Mouse (Mus musculus) mouse embryonic stem cell (cell line): ENCODE data around the gene Saa1.
"Not testable (repeated sequence)": the region's sequence is repeated elsewhere in the genome, so short reads cannot be mapped to it uniquely, and the experiment has no call there.

Source experiments
- in situ Hi-C, 2 experiments: fragments of 300-500 bp; cut with MboI; formaldehyde crosslinking; loops; 1 replicate in 1 of 2; 3 replicates in 1 of 2; pipeline ENCODE4 v1.14.3; 2019 to 2020; ENCODE audit warnings: low sequenced_read_pairs in 2 of 2, low pct_unique_long_range_greater_than_20kb in 1 of 2, mixed read lengths in 1 of 2; ENCODE audit not compliant: unreplicated experiment in 1 of 2

Saa1 gene

DNA sequence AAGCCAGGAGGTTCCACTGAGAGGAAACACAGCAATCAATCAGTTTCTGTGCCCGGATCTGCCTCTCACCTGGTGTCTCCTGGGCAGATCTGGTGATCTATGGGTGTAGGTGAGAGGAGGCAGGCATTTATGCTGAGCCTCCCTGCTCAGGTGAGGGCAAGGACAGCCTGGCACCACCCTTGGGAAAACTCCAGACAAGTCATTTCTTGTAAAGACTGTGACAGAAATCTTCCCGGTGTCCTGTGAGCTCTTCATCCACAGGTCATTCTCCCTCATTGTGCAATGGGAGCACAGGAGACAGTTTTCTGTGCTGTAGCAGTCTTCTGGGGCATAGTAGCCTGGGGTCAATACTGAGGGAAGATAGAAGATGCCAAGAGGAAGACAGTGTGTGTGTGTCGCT lies at the start of gene Saa1:
Gene Saa1, minus strand, starts transcription at position 101 of the 400 bp plus-strand sequence.
- in situ Hi-C loops = not testable (repeated sequence)

DNA sequence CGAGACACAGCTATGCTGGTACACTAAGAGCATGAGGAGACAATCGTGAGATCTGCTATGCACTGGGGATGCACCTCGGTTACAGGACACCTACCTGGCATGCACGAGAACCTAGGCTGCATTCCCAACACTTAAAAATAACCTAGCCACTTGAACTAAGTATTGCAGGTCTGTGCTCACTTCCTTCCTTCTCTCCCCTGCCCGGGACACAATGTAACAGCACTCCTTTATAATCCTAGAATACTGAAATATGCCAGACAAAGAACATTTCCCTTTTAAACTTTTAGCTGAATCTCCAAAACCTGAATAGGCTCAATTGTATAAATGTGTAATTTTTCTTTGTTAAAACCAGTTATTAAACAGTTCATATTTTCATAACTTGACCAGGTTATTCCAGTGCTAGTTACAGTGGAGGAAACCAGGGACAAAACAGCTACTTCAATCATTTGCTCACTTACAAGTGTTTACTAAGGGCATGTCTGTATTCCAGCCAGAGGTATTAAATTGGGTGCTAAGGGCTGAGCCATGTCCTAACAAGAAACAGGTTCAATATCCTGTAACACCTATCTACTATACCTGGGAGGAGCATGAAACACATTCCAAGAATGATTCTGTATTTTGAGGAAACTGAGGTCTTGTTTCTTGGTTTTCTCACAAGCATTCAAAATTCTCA lies 46.5 kb upstream of the Saa1 start:
- in situ Hi-C loops = no loop called here

DNA sequence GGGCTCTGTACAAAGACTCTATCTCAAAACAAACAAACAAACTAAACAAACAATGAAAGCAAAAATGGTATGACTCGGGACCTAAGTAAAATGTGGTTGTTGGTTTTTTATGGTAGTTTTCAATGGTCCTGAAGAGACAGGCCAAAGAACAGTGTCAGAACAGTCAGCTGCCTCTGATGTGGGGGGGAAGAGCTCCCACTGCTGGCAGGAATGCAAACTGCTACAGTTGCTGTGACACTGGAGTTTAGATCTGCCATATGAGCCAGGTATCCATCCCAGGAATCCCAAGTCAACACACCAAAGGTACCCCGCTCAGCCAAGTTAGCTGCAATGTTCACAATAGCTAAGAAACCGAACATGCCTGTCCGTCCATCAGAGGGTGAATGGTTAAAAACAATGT lies 27.9 kb upstream of the Saa1 start:
- in situ Hi-C loops = no loop called here

DNA sequence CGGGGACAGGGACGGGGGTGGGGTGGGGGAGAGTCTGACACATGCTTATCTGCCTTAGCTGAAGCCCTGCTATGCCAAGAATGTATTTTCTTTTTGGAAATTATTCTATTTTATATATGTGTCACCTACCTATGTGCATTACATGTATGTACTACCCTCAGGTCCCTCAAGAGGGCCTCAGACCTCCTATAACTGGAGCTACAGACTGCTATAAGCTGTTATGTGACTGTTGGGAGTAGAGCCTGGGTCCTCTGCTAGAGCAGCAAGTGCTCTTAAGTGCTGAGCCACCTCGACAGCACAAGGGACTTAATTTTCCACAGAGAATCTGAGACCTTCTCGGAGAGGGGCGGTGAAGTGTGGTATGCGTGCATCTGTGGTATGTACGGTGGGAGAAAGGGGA lies 25.7 kb upstream of the Saa1 start:
- in situ Hi-C loops = loop anchor here in 1 of 2 experiments (5.0 kb wide), 1 partner anchor 56 kb away; the partner anchor contains the start of gene Saal1

DNA sequence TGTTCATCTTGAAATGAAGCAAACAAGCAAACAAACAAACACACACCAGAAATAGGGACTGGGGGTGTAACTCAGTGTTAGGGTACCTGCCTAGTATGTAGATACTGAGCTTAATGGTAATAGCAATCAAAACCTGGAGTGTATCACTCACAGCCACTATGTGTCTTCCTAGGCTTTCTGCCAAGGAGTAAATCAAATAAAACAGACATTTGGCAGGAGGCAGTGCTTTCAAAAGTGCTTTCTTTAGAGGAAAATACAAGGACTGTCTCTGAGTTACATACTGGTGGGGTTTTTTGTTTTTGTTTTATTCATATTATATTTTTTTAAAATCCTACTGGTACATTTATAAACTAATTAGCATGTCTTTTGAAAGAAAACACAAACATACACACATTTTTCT lies 24.6 kb upstream of the Saa1 start:
- in situ Hi-C loops = loop anchor here in 1 of 2 experiments (5.0 kb wide), 1 partner anchor 55 kb away; the partner anchor contains the start of gene Saal1

DNA sequence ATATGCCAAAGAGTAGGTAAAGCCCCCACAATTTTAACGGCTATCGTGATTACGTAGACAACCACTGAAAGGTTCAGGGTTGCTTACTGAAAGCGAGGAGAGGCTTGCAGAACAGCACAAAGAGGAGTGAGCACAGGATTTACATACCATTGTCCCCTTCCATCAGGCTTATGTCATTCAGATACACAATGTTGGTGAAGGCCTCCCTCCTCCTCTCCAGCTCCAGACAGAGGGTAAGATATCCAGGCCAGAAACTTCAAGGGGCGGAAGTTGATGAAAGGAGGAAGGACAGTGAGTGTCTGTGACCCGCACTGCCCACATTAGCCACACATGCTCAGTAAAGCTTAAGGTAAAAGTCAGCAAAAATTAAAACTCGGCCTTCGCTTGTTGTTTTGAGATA lies 21.9 kb upstream of the Saa1 start:
- in situ Hi-C loops = loop anchor here in 1 of 2 experiments (5.0 kb wide), 1 partner anchor 52 kb away; the partner anchor contains the start of gene Saal1

DNA sequence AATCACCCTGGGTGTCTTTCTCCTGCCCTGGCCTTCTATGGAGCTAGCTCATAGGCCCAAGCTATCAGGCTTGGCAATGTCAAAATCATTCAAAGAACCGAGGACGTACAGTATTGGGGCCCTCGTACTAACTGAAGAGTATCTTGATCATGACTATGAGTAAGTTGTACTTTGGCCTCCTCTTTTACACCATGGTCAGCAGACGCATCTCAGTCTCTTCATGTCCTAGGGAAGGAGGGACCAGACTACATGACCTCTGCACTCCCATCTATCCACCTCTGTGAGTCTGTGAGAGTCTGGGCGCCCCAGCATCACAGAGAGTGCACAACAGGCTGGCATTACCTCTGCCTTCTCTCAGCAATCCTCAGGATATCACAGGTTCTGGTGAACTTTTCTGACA lies 19.8 kb upstream of the Saa1 start:
- in situ Hi-C loops = no loop called here

DNA sequence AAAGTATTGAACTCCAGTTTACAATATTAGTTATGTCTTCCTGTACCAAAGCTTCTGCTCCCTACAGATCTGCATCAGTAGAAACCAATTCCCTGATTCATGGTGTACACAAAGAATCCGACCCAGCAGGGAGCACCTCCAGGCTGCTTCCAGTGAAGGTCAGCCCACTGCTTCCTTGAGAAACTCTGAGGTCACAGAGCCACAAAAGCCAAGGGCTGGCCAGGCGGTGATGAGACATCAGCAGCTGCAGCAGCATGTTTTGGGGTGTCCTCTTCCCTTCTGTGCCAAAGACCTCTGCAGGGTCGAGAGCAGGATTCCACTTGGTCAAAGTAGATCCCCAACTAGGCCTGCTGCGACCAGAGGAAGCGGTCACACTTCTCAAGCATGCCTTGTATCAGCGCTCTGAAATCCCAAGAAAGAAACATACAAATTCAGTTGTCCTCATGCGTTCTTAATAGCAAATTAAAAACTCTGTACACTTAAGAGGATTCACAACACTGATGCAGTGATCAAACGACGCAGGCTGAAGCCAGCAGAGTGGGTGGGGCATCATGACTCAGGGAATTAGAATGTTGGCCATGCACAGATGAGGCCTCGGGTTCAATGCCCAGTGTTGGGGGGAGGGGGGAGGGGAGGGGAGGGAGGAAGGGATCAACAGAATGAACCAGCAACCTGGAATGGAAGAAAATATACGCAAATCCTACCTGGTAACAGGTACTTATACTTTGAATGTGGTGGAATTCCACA lies 18.4 kb upstream of the Saa1 start:
- in situ Hi-C loops = no loop called here

DNA sequence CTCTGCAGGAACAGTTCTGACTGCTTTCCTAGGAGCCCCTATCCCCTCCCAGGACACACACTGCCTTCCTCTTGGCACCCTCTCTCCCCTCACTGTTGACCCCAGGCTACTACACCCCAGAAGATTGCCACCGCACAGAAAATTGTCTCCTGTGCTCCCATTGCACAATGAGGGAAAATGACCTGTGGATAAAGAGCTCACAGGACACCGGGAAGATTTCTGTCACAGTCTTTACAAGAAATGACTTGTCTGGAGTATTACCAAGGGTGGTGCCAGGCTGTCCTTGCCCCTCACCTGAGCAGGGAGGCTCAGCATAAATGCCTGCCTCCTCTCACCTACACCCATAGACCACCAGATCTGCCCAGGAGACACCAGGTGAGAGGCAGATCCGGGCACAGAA lies 8.7 kb upstream of the Saa1 start, which contains the start of gene Saa2:
Gene Saa2, plus strand, starts transcription at position 301 of the 400 bp plus-strand sequence.
- in situ Hi-C loops = no loop called here

DNA sequence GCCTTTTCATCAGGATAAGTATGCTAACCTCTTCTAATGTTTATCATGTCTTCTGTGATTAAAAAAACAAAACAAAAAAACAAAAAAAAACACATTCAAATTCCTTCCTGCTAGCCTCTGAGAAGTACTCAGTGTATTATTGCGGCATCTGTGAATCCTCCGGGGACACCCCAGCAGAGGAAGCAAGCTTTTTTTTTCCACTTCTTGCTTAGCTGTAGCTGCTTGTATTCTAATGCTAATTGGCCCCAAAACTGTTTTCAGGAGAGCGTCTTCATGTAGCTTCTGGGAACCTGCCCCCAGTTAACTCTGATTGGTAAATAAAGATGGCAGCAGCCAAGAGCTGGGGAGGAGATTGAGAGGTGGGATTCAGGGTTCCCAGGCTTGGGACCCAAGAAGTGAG lies 5.7 kb upstream of the Saa1 start:
- in situ Hi-C loops = no loop called here

DNA sequence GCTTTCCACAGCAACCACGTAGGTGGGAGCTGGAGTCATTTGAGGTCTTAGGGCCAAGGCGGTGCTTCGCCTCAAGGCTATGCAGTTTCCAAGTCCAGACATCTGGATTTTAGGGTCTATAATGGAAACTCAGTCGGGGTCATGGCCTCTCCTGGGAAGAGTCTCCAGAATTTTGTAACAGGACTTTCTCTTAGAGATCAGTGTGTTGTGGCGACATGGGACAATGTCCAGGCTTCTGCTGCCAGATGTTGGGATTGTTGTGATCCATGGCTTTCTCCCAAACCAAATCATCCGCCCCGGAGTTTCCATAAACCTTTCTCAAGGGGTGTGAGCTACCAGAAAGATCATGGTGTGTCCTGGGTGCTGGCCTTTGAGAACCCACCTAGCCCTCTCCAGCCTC lies 3.6 kb upstream of the Saa1 start:
- in situ Hi-C loops = no loop called here

DNA sequence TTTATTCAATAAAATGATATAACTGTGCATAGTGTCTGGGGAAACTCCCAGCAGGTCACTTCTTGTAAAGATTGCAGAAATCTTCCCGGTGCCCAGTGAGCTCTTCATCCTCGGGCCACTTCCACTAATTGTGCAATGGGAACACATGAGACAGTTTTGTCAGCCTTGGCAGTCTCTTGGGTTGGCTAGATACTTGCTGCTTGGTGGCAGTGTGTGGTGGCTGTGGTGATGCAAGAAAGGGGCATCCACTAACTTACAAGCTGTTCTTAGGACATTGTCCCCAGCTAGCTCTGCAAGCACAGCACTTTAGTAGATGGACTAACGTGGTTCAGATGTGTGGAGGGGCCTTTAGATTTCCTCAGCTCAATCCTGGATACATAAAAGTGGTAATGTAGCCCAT lies 3.0 kb upstream of the Saa1 start:
- in situ Hi-C loops = no loop called here

DNA sequence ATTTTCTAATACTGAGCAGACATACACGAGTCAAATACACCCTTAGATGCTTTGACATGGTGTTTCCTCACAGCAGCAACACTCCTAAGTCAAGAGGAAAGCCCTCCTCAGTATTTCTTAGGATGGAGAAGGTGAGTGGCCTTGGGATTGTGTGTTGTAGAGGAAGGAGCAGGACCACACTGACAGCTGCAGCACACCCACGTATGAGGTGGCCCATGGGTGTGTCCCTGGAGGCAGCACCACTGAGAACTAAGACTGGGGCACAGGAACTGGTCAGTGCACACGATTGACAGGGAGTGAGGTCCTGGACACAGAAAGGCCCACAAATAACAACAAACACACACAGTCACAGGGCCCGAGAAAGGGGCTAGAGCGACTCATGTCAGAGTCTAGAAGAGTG lies 2.7 kb downstream of the Saa1 start:
- in situ Hi-C loops = not testable (repeated sequence)

DNA sequence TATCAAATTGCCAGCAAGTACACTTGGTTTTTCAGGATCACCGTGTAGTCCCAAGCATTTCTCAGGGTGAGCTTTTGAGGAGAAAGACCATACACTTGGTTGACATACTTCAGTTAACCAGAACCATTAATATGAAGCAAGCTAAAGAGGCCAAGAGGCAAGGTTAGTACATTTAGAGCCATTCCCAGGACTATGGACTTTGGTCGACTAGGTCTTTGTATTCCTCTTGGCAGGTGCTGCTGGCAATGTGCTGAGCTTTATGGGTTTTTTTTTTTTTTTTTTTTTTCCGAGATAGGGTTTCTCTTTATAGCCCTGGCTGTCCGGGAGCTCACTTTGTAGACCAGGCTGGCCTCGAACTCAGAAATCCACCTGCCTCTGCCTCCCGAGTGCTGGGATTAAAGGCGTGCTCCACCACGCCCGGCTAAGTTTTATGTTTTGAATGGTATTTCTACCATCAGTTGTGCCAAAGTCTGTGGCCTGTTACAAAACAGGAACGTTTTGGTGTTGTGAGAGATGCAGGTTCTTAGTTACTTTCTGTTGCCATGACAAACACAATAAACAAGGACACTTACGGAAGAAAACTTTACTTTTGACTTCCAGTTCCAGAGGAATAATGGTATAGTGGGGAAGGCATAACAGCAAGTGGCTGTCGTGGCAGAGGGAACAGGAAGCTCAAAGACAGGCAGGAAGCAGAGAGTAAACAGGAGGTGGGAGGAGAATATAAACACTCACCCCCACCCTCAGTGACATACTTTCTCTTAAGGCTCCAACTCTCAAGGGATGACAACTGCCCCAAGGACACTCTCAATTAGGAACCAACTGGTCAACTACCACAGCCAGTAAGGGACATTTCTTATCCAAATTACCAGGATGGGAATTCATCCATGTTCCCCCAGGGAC lies 4.0 kb downstream of the Saa1 start:
- in situ Hi-C loops = no loop called here

DNA sequence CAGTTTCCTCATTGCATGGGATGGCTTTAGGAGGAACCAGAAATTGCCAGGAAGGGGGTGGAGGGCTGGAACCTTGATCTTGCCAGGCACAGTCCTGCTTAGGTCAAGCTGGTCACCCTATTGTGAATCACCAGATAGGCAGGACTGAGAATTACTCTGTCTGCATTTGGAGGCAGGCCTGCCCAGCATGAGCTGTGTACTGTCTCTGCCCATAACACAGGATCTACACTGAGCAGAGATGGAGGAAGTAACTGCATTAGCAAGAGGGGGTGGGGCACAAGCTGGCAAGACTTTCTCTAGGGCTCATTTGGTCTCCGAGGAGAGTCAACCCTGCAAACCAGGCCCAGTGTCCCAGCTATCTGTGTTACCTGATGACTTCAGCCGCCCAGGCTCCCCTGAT lies 7.8 kb downstream of the Saa1 start:
- in situ Hi-C loops = no loop called here

DNA sequence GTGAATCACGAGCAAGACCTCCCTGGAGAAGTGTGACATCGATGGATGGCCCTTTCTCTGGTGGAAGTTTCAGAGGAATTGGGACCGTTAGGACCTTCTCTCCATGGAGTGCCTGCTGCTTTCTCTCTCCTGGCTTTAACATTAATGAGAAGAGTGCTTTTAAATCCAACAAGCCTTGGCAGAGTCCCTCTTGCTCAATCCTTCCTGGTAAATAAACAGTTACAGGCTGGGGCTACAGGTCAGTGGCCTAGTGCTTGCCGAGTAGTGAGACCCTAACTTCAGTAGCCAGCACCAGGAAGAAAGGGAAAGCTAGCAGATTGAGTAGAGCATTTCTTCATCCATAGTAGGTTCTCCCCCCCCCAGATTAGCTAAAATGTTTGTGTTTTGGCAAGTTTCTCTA lies 10.3 kb downstream of the Saa1 start, which contains the start of gene Saa4:
Gene Saa4, minus strand, starts transcription at position 146 of the 400 bp plus-strand sequence.
- in situ Hi-C loops = no loop called here

DNA sequence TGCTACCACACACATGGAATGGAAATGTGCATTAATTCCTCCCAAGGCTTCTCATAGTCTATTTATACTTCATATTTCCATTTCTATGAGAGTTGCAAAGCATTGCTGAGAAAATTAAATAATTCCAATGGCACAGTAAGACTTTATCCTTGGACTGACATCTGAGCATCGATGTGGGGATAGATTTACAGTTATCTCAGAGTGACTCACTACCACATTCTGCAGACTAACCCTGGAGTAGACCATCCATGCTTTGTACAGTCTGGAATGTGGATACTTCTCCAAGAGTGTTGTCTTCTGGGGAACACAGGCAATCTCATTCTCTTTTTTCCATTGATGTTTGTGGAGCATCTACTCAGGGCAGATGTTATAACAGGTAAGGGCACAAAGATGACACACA lies 15.2 kb downstream of the Saa1 start:
- in situ Hi-C loops = no loop called here

DNA sequence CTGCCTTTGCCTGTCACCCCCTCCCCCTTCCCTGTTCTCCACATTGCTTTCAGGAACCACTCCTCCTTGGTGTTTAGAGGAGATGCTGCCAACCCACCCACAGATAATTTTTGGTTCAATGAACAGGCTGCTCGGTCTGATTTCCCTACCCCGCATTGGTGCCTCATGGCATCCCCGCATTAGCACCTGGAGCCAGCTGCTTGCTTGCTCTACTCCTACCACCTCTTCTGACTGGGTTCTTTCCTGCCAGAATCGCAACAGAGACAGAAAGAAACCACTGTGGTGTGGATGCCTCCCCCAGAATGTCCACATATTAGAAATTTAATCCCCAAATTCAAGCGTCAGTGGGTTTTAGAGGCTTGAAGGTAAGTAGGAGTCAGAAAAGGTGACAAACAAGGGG lies 18.4 kb downstream of the Saa1 start:
- in situ Hi-C loops = no loop called here

DNA sequence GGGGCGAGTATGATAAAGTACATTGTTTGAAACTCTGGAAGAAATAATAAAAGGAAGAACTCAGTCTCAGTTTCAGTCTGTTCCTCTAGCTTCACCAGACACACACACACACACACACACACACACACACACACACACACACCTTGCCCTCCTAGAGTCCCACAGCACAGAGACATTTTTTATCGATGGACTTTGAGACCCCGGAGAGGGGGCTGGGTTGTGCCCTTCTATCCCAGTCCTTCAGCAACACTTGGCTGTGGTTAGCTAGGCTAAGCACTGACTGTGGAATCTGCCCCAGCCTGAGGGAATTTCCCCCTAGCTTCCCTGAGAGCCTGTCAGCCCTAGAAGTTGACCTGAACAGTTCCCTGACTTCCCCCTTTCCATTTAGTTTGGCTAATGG lies 18.9 kb downstream of the Saa1 start:
- in situ Hi-C loops = no loop called here
